Mouse (Mus musculus) liver, adult 2 months (tissue): ENCODE measurements at regions not wholly inside any gene's neighbourhood (a gene's known extent, or its start where the extent isn't known, plus 50 kb on each side); places are given as distances from the start of the nearest gene placed in this dataset.

Experiments
- DNase-seq: peaks from one replicate; pipeline ENCODE4 v3.0.0-alpha.2; 2011; ENCODE audit warnings: low read depth, low spot score; ENCODE audit errors: extremely low read depth
- H3K27ac ChIP-seq: fragments of 200-500 bp; replicated peaks from 2 replicates; pipeline ENCODE4 v1.5.1; 2012; ENCODE audit warnings: low read depth, mild to moderate bottlenecking, control low read depth, inconsistent platforms, low read length; ENCODE audit not compliant: insufficient read depth
- H3K27me3 ChIP-seq: fragments of 200-500 bp; 2 replicates; pipeline ENCODE4 v1.6.1; 2012; ENCODE audit warnings: mild to moderate bottlenecking, moderate library complexity, low read length, inconsistent platforms; ENCODE audit not compliant: control insufficient read depth, insufficient read depth
- H3K36me3 ChIP-seq: fragments of 200-500 bp; 2 replicates; pipeline ENCODE4 v1.6.1; 2012; ENCODE audit warnings: low read length, inconsistent platforms; ENCODE audit not compliant: control insufficient read depth, insufficient read depth
- H3K4me1 ChIP-seq: fragments of 200-500 bp; 2 replicates; pipeline ENCODE4 v1.6.1; 2011; ENCODE audit warnings: low read length; ENCODE audit not compliant: control insufficient read depth, insufficient read depth
- H3K4me3 ChIP-seq: fragments of 200-500 bp; 2 replicates; pipeline ENCODE4 v1.5.1; 2011; ENCODE audit warnings: low read depth, mild to moderate bottlenecking, control low read depth, low read length, moderate library complexity; ENCODE audit not compliant: insufficient read depth
- H3K79me2 ChIP-seq: fragments of 200-500 bp; 2 replicates; pipeline ENCODE4 v1.6.1; 2012; ENCODE audit warnings: inconsistent platforms, mild to moderate bottlenecking, low read length, moderate library complexity; ENCODE audit not compliant: control insufficient read depth, insufficient read depth
- H3K9ac ChIP-seq: fragments of 200-500 bp; 2 replicates; pipeline ENCODE4 v1.6.1; 2012; ENCODE audit warnings: low read depth, mild to moderate bottlenecking, control low read depth, inconsistent platforms, low read length
- CTCF ChIP-seq: fragments of 200-500 bp; IDR thresholded peaks from 2 replicates; pipeline ENCODE4 v1.5.1; 2011; ENCODE audit warnings: low read depth, low read length, control low read depth
- POLR2A ChIP-seq: fragments of 200-500 bp; IDR thresholded peaks from 2 replicates; pipeline ENCODE4 v1.6.1; 2011; ENCODE audit warnings: low read length, control low read depth; ENCODE audit not compliant: insufficient read depth; ENCODE audit errors: extremely low read depth
- WGBS: fragments of 180-500 bp; shearing (Covaris S2); methylation state at CpG from one replicate; pipeline ENCODE4 v1.1.7; 2018; 5-methylcytosine and 5-hydroxymethylcytosine counted together

DNA sequence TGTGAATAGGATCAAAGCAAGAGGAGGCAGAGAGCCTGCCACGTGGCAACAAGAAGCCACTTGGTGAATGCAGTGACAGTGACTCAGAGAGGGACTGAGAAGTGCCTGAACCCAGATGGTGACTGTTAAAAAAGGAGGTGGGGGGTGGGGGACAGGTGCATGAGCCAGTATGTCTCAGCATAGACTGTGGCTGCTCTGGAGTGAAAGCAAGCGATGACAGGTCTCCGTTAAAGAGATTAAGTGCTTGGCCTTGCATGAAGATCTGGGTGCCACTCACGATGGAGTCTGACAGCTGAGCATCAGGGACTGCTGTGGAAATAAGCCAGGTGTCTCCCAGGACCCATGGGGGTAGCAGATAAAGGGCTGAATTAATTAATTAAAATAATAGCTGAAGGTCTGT, 212.0 kb upstream of the Tenm4 start:
- DNase-seq: no peak
- no peaks in the 10 kb centered on the region for H3K4me1 ChIP-seq
- 83% methylated on average over 4 of the region's 4 CpGs for WGBS
- no peak for TF ChIP-seq POLR2A
- no peak for TF ChIP-seq CTCF
- H3K4me3 ChIP-seq: no peak overlapping the region
- no peak overlapping the region for H3K27ac ChIP-seq
- H3K27me3 ChIP-seq: no peaks in the 10 kb centered on the region
- H3K36me3 ChIP-seq: no peaks in the 10 kb centered on the region
- no peaks in the 10 kb centered on the region for H3K79me2 ChIP-seq
- H3K9ac ChIP-seq: no peak overlapping the region

DNA sequence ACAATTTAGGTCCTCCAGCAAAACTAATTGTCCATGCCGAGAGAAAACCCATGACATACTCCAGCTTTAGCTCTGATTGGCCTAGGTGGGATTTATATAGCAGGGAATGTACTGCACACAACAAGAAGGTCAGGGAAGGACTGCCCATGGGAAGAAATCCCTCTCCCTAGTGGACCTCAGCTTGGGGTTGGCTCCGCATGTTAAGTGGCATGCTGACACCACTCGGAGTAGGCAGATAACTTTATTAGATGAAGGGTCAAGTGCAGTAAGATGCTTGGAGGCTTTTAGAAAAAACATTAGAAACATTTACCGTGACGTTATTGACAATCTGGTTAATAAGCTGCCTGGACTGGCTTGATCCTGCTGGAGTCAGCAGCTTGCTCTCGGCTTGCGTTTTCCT, 199.2 kb upstream of the Tenm4 start:
- no peaks in the 10 kb centered on the region for H3K27me3 ChIP-seq
- DNase-seq: no peak
- H3K4me3 ChIP-seq: no peak overlapping the region
- H3K36me3 ChIP-seq: no peaks in the 10 kb centered on the region
- 39% methylated on average over 7 of the region's 7 CpGs for WGBS
- H3K79me2 ChIP-seq: no peaks in the 10 kb centered on the region
- TF ChIP-seq POLR2A (no peak), CTCF (no peak)
- no peaks in the 10 kb centered on the region for H3K4me1 ChIP-seq
- H3K9ac ChIP-seq: no peak overlapping the region
- H3K27ac ChIP-seq: no peak overlapping the region

DNA sequence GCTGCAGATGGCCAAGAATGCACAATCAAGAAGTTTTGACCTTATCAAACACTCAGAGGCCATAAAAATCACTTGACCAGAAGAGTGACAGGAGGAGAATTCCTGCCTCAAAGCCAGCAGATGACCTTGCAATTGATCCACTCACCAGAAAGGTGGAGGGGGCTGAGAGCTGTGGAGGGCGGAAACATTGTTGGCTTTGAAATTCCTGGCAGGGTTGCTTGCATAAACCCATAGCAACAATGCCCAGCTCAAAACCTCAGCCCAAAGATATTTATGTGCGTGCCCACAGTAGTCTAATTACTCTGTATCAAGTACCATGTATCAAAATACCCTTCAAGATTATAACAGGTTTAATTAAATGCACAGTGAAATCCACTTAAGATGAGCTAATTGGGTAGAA, 197.0 kb upstream of the Tenm4 start:
- H3K36me3 ChIP-seq: no peaks in the 10 kb centered on the region
- WGBS: 72% methylated on average over 2 of the region's 2 CpGs
- H3K27me3 ChIP-seq: no peaks in the 10 kb centered on the region
- H3K4me3 ChIP-seq: no peak overlapping the region
- H3K79me2 ChIP-seq: no peaks in the 10 kb centered on the region
- no peak for DNase-seq
- no peak overlapping the region for H3K9ac ChIP-seq
- no peak overlapping the region for H3K27ac ChIP-seq
- TF ChIP-seq POLR2A: no peak
- TF ChIP-seq CTCF: no peak
- H3K4me1 ChIP-seq: no peaks in the 10 kb centered on the region

GRCm38 (mm10) chr7:95991250-95992032, 179.6 kb upstream of the Tenm4 start:
- DNase-seq: no peak
- no peaks in the 10 kb centered on the region for H3K36me3 ChIP-seq
- 71% methylated on average over 10 of the region's 10 CpGs for WGBS
- no peaks in the 10 kb centered on the region for H3K79me2 ChIP-seq
- no peak for TF ChIP-seq CTCF
- no peak for TF ChIP-seq POLR2A
- no peak overlapping the region for H3K4me3 ChIP-seq
- H3K27ac ChIP-seq: no peak overlapping the region
- H3K27me3 ChIP-seq: no peaks in the 10 kb centered on the region
- H3K9ac ChIP-seq: no peak overlapping the region
- no peaks in the 10 kb centered on the region for H3K4me1 ChIP-seq

GRCm38 (mm10) chr7:95992033-95992516, 179.0 kb upstream of the Tenm4 start:
- WGBS: 80% methylated on average over 3 of the region's 3 CpGs
- no peak for TF ChIP-seq CTCF
- no peak for TF ChIP-seq POLR2A
- no peaks in the 10 kb centered on the region for H3K4me1 ChIP-seq
- no peak overlapping the region for H3K4me3 ChIP-seq
- H3K36me3 ChIP-seq: no peaks in the 10 kb centered on the region
- no peak overlapping the region for H3K9ac ChIP-seq
- H3K27me3 ChIP-seq: no peaks in the 10 kb centered on the region
- DNase-seq: no peak
- no peak overlapping the region for H3K27ac ChIP-seq
- no peaks in the 10 kb centered on the region for H3K79me2 ChIP-seq

GRCm38 (mm10) chr7:95992521-95992920, 178.5 kb upstream of the Tenm4 start:
- 79% methylated on average over 3 of the region's 3 CpGs for WGBS

More at GRCm38 (mm10) chr7:95992521-95992920, 178.5 kb upstream of the Tenm4 start:
- Histone ChIP-seq H3K79me2 (no peaks in the 10 kb centered on the region), H3K4me3 (no peak overlapping the region), H3K36me3 (no peaks in the 10 kb centered on the region), H3K27me3 (no peaks in the 10 kb centered on the region), H3K9ac (no peak overlapping the region), H3K27ac (no peak overlapping the region), H3K4me1 (no peaks in the 10 kb centered on the region)
- DNase-seq: no peak
- TF ChIP-seq CTCF: no peak
- TF ChIP-seq POLR2A: no peak
